Mouse (Mus musculus): ENCODE results near the gene Neurl4. TPM values are rescaled to one million over a fixed set of nuclear protein-coding genes. Genes with fewer than 3 reads are reported as not detected.

Gene Neurl4
- polyA plus RNA-seq, 1 experiment from 2014 or later = 13.3 TPM

GRCm38 (mm10) chr11:69961841-69962240 is 61.0 kb downstream of the Neurl4 start:
- no peaks in the 10 kb centered on the region for H3K9me3 ChIP-seq (replicated peaks)
- DNase-seq (ENCODE audit: low spot score) = no peak
- WGBS = 47% methylated on average over 5 of the region's 5 CpGs
- peaks cover 17% of the 10 kb centered on the region for H3K4me1 ChIP-seq
- H3K36me3 ChIP-seq = 0 out of 2 replicates have a peak, but pooled peaks cover 2% of the 10 kb centered on the region
- no peak overlapping the region for H3K27ac ChIP-seq
- no peak overlapping the region for H3K4me3 ChIP-seq
- peaks cover 61% of the 10 kb centered on the region for H3K27me3 ChIP-seq (ENCODE audit: low read depth, poor library complexity, severe bottlenecking)

Small RNA genes within 50 kb of the gene (microRNA-seq; reads per million reads assigned to microRNA genes)
- gene Mir6924 = not detected

Other genes starting within 250 kb of the Neurl4 start
- gene Sox15, start 245.8 kb upstream of the Neurl4 start, polyA plus RNA-seq (2016; fragmentation: Nextera tagmentation; extraction: Ambion mirVana) = 0.16 TPM in 1 of 2 replicates, not detected in the other
- gene Mpdu1, start 238.4 kb upstream of the Neurl4 start, polyA plus RNA-seq (2016; fragmentation: Nextera tagmentation; extraction: Ambion mirVana) = 66.8 and 74.2 TPM in 2 replicates
- 3.5 and 3.6 TPM in 2 replicates for gene Cd68, start 234.9 kb upstream of the Neurl4 start, polyA plus RNA-seq (2016; fragmentation: Nextera tagmentation; extraction: Ambion mirVana)
- 678 and 791 TPM in 2 replicates for gene Eif4a1, start 228.6 kb upstream of the Neurl4 start, polyA plus RNA-seq (2016; fragmentation: Nextera tagmentation; extraction: Ambion mirVana)
- gene Senp3, start 219.0 kb upstream of the Neurl4 start, polyA plus RNA-seq (2016; fragmentation: Nextera tagmentation; extraction: Ambion mirVana) = 149 and 151 TPM in 2 replicates
- gene Tnfsf13, start 215.3 kb upstream of the Neurl4 start, polyA plus RNA-seq (2016; fragmentation: Nextera tagmentation; extraction: Ambion mirVana) = 0.20 and 0.45 TPM in 2 replicates
- 3.0 and 4.2 TPM in 2 replicates for gene Tnfsf12, start 205.2 kb upstream of the Neurl4 start, polyA plus RNA-seq (2016; fragmentation: Nextera tagmentation; extraction: Ambion mirVana)
- 0.53 and 0.73 TPM in 2 replicates for gene Tnfsfm13, start 205.0 kb upstream of the Neurl4 start, polyA plus RNA-seq (2016; fragmentation: Nextera tagmentation; extraction: Ambion mirVana)
- 41.8 and 47.0 TPM in 2 replicates for gene Polr2a, start 142.4 kb upstream of the Neurl4 start, polyA plus RNA-seq (2016; fragmentation: Nextera tagmentation; extraction: Ambion mirVana)
- gene Slc35g3, start 139.1 kb upstream of the Neurl4 start, polyA plus RNA-seq (2016; fragmentation: Nextera tagmentation; extraction: Ambion mirVana) = 0.09 and 0.10 TPM in 2 replicates
- gene Zbtb4, start 135.2 kb upstream of the Neurl4 start, polyA plus RNA-seq (2016; fragmentation: Nextera tagmentation; extraction: Ambion mirVana) = 0.25 and 0.59 TPM in 2 replicates
- 0.87 and 2.5 TPM in 2 replicates for gene Chrnb1, start 105.1 kb upstream of the Neurl4 start, polyA plus RNA-seq (2016; fragmentation: Nextera tagmentation; extraction: Ambion mirVana)
- gene Fgf11, start 99.2 kb upstream of the Neurl4 start, polyA plus RNA-seq (2016; fragmentation: Nextera tagmentation; extraction: Ambion mirVana) = 0.40 and 0.55 TPM in 2 replicates
- 1.4 and 1.5 TPM in 2 replicates for gene Tmem102, start 95.4 kb upstream of the Neurl4 start, polyA plus RNA-seq (2016; fragmentation: Nextera tagmentation; extraction: Ambion mirVana)
- not detected in 2 replicates for gene Gm39566, start 85.8 kb upstream of the Neurl4 start, polyA plus RNA-seq (2016; fragmentation: Nextera tagmentation; extraction: Ambion mirVana)
- gene Spem2, start 82.6 kb upstream of the Neurl4 start, polyA plus RNA-seq (2016; fragmentation: Nextera tagmentation; extraction: Ambion mirVana) = not detected in 2 replicates
- not detected in 2 replicates for gene Spem1, start 78.9 kb upstream of the Neurl4 start, polyA plus RNA-seq (2016; fragmentation: Nextera tagmentation; extraction: Ambion mirVana)
- 2.2 and 3.5 TPM in 2 replicates for gene Nlgn2, start 63.3 kb upstream of the Neurl4 start, polyA plus RNA-seq (2016; fragmentation: Nextera tagmentation; extraction: Ambion mirVana)
- 269 and 280 TPM in 2 replicates for gene Tmem256, start 62.6 kb upstream of the Neurl4 start, polyA plus RNA-seq (2016; fragmentation: Nextera tagmentation; extraction: Ambion mirVana)
- 96.7 and 117 TPM in 2 replicates for gene Plscr3, start 54.7 kb upstream of the Neurl4 start, polyA plus RNA-seq (2016; fragmentation: Nextera tagmentation; extraction: Ambion mirVana)
- 1.1 TPM in 2 replicates for gene Tnk1, start 42.3 kb upstream of the Neurl4 start, polyA plus RNA-seq (2016; fragmentation: Nextera tagmentation; extraction: Ambion mirVana)
- gene Tmem95, start 23.1 kb upstream of the Neurl4 start, polyA plus RNA-seq (2016; fragmentation: Nextera tagmentation; extraction: Ambion mirVana) = not detected in 2 replicates
- 6.1 and 6.4 TPM in 2 replicates for gene Kctd11, start 19.7 kb upstream of the Neurl4 start, polyA plus RNA-seq (2016; fragmentation: Nextera tagmentation; extraction: Ambion mirVana)
- 0.93 and 1.7 TPM in 2 replicates for gene Acap1, start 5.5 kb upstream of the Neurl4 start, polyA plus RNA-seq (2016; fragmentation: Nextera tagmentation; extraction: Ambion mirVana)
- gene 2810408A11Rik, start 85 bp upstream of the Neurl4 start, polyA plus RNA-seq (2016; fragmentation: Nextera tagmentation; extraction: Ambion mirVana) = 20.2 and 25.8 TPM in 2 replicates
- gene Gps2, start 12.8 kb downstream of the Neurl4 start, polyA plus RNA-seq (2016; fragmentation: Nextera tagmentation; extraction: Ambion mirVana) = 77.7 and 91.6 TPM in 2 replicates
- 3,029 and 3,766 TPM in 2 replicates for gene Eif5a, start 20.9 kb downstream of the Neurl4 start, polyA plus RNA-seq (2016; fragmentation: Nextera tagmentation; extraction: Ambion mirVana)
- 6.1 TPM in 2 replicates for gene Ybx2, start 34.7 kb downstream of the Neurl4 start, polyA plus RNA-seq (2016; fragmentation: Nextera tagmentation; extraction: Ambion mirVana)
- 19.9 and 29.3 TPM in 2 replicates for gene Slc2a4, start 47.1 kb downstream of the Neurl4 start, polyA plus RNA-seq (2016; fragmentation: Nextera tagmentation; extraction: Ambion mirVana)
- 28.7 and 35.4 TPM in 2 replicates for gene Cldn7, start 63.7 kb downstream of the Neurl4 start, polyA plus RNA-seq (2016; fragmentation: Nextera tagmentation; extraction: Ambion mirVana)
- 22.2 and 24.8 TPM in 2 replicates for gene Ctdnep1, start 80.1 kb downstream of the Neurl4 start, polyA plus RNA-seq (2016; fragmentation: Nextera tagmentation; extraction: Ambion mirVana)
- gene Elp5, start 81.4 kb downstream of the Neurl4 start, polyA plus RNA-seq (2016; fragmentation: Nextera tagmentation; extraction: Ambion mirVana) = 154 and 176 TPM in 2 replicates
- gene Gabarap, start 90.1 kb downstream of the Neurl4 start, polyA plus RNA-seq (2016; fragmentation: Nextera tagmentation; extraction: Ambion mirVana) = 280 and 332 TPM in 2 replicates
- 101 and 106 TPM in 2 replicates for gene Phf23, start 94.7 kb downstream of the Neurl4 start, polyA plus RNA-seq (2016; fragmentation: Nextera tagmentation; extraction: Ambion mirVana)
- 65.2 and 70.6 TPM in 2 replicates for gene Dvl2, start 99.5 kb downstream of the Neurl4 start, polyA plus RNA-seq (2016; fragmentation: Nextera tagmentation; extraction: Ambion mirVana)
- 36.4 and 52.1 TPM in 2 replicates for gene Acadvl, start 114.3 kb downstream of the Neurl4 start, polyA plus RNA-seq (2016; fragmentation: Nextera tagmentation; extraction: Ambion mirVana)
- 8.8 and 12.9 TPM in 2 replicates for gene Dlg4, start 115.9 kb downstream of the Neurl4 start, polyA plus RNA-seq (2016; fragmentation: Nextera tagmentation; extraction: Ambion mirVana)
- gene Asgr1, start 153.0 kb downstream of the Neurl4 start, polyA plus RNA-seq (2016; fragmentation: Nextera tagmentation; extraction: Ambion mirVana) = 0.71 and 0.74 TPM in 2 replicates
- not detected in 2 replicates for gene Asgr2, start 191.6 kb downstream of the Neurl4 start, polyA plus RNA-seq (2016; fragmentation: Nextera tagmentation; extraction: Ambion mirVana)
- 0.10 and 0.16 TPM in 2 replicates for gene Mgl2, start 229.3 kb downstream of the Neurl4 start, polyA plus RNA-seq (2016; fragmentation: Nextera tagmentation; extraction: Ambion mirVana)